ENCODE assay signal across 20 mouse cellular contexts in the genomic region with DNA sequence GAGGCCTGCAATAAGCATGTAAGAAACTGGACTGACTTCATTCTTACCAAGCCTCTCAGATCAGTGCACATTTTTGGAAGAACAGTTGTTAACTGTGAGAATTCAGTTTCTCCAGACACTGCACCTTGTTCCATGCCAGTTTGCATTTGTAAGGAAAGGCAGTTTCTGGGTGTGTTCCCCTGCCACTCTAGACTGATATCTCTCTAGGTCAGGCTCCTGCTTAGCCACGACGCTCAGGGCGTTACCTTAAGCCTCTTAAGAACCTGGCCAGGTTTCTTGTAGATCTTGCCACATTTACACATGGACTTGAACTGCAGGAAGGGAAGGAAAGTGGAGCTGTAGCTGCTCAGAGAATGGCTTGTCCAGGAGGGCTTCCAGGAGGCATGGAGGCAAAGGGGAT. TPM values are rescaled to one million over a fixed set of nuclear protein-coding genes. Genes with fewer than 3 reads are reported as not detected.
DNase-seq lines count a peak whose midpoint lies in the region; ATAC-seq and TF ChIP-seq lines count a peak whose summit lies in the region.
"Had no signal": no experiment of that assay in that cellular context is flagged by ENCODE, and none has a peak within 500 bp of the region (broad histone marks: within the 10 kb centered on the region; RNA-seq: fewer than 3 reads in every experiment).

No protein-coding gene starts in this region.

- no peak overlapping the region for H3K4me3 ChIP-seq in gastrocnemius, adult 2 months
- H3K4me3 ChIP-seq in liver, embryonic 12.5 days = peak overlapping the region; percentile 41
- no peak overlapping the region for H3K4me3 ChIP-seq in stomach, embryonic 14.5 days (ENCODE audit: low read depth, low read length)
- no peak overlapping the region for H3K4me3 ChIP-seq in kidney, adult 2 months (ENCODE audit: insufficient read depth, low read depth, low read length)
- H3K4me3 ChIP-seq: hindbrain, embryonic 10.5 days; limb, embryonic 13.5 days; megakaryocyte, embryonic 14.5 days; neural tube, embryonic 13.5 days had no signal

- peaks cover 78% of the 10 kb centered on the region for H3K4me1 ChIP-seq in liver, embryonic 12.5 days
- H3K4me1 ChIP-seq in stomach, embryonic 14.5 days (ENCODE audit: control insufficient read depth, insufficient read depth, low read length) = no peaks in the 10 kb centered on the region
- H3K4me1 ChIP-seq in kidney, adult 2 months (ENCODE audit: control insufficient read depth, insufficient read depth, low read length) = peaks cover 22% of the 10 kb centered on the region; the same call in 1 of the 2 replicates
- H3K4me1 ChIP-seq: hindbrain, embryonic 10.5 days; neural tube, embryonic 13.5 days had no signal

- no peak for TF ChIP-seq POLR2A in kidney, adult 2 months (IDR thresholded peaks at IDR 0.05; ENCODE audit: low read depth, low read length)

- H3K36me3 ChIP-seq in liver, embryonic 12.5 days = peaks cover 47% of the 10 kb centered on the region
- no peaks in the 10 kb centered on the region for H3K36me3 ChIP-seq in stomach, embryonic 14.5 days (ENCODE audit: control insufficient read depth, insufficient read depth, low read length)
- H3K36me3 ChIP-seq in kidney, adult 2 months (ENCODE audit: control insufficient read depth, insufficient read depth, low read length) = no peaks in the 10 kb centered on the region; the same call in 1 of the 2 replicates

- ATAC-seq in liver, embryonic 12.5 days = peak; percentile 96
- peak; percentile 61; the same call in 1 of the 2 replicates for ATAC-seq in stomach, embryonic 14.5 days (ENCODE audit: insufficient number of reproducible peaks, insufficient read depth, low FRiP score, low read depth)
- ATAC-seq: forebrain, embryonic 14.5 days had no signal

- TF ChIP-seq CTCF in gastrocnemius, adult 2 months (IDR thresholded peaks at IDR 0.05) = no peak
- TF ChIP-seq CTCF in kidney, adult 2 months (conservative IDR thresholded peaks at IDR 0.05; ENCODE audit: insufficient read depth, insufficient read length, low read depth, low read length) = no peak

- intact Hi-C loops in gastrocnemius, adult 2 months (cut with DNase I) = no loop called here

- no peak for DNase-seq in gastrocnemius, adult 2 months
- DNase-seq in gastrocnemius, adult 18-20 months (ENCODE audit: low spot score) = no peak
- DNase-seq in c-Kit-positive CD71-positive TER-119-positive erythroid progenitor cells, embryonic 14.5 days (ENCODE audit: low spot score) = peak; percentile 82
- no peak for DNase-seq in adrenal gland, adult 8-10 months
- no peak for DNase-seq in right cerebral cortex, postnatal 10 days (ENCODE audit: low spot score in 2 of 2)
- DNase-seq in kidney, adult 2 months = no peak
- DNase-seq: adrenal gland, adult 2 months; kidney, postnatal 14 days had no signal

- 0 out of 2 replicates have a peak overlapping the region, but pooled peaks have one; percentile 10 for H3K27ac ChIP-seq in gastrocnemius, adult 2 months
- peak overlapping the region; percentile 96 for H3K27ac ChIP-seq in liver, embryonic 12.5 days
- H3K27ac ChIP-seq in stomach, embryonic 14.5 days (ENCODE audit: low read length) = no peak overlapping the region
- H3K27ac ChIP-seq in kidney, adult 2 months (ENCODE audit: insufficient read depth, low read depth, low read length) = no peak overlapping the region
- H3K27ac ChIP-seq: hindbrain, embryonic 10.5 days; limb, embryonic 13.5 days; neural tube, embryonic 13.5 days had no signal

- peak overlapping the region; percentile 78 for H3K4me2 ChIP-seq in liver, embryonic 12.5 days
- no peak overlapping the region for H3K4me2 ChIP-seq in stomach, embryonic 14.5 days (replicated peaks; ENCODE audit: low read depth, low read length)
- H3K4me2 ChIP-seq: heart, embryonic 11.5 days; limb, embryonic 13.5 days; neural tube, embryonic 13.5 days had no signal

- no peaks in the 10 kb centered on the region for H3K9me3 ChIP-seq in liver, embryonic 12.5 days (replicated peaks)
- no peaks in the 10 kb centered on the region for H3K9me3 ChIP-seq in stomach, embryonic 14.5 days (ENCODE audit: control insufficient read depth, low read depth, low read length)
- H3K9me3 ChIP-seq: hindbrain, embryonic 10.5 days; limb, embryonic 13.5 days; megakaryocyte, embryonic 14.5 days; neural tube, embryonic 13.5 days had no signal

- peak overlapping the region; percentile 70 for H3K9ac ChIP-seq in liver, embryonic 12.5 days
- no peak overlapping the region for H3K9ac ChIP-seq in stomach, embryonic 14.5 days (replicated peaks; ENCODE audit: low read depth, low read length)
- H3K9ac ChIP-seq: limb, embryonic 13.5 days; neural tube, embryonic 13.5 days had no signal

- H3K27me3 ChIP-seq in liver, embryonic 12.5 days (replicated peaks) = no peaks in the 10 kb centered on the region
- H3K27me3 ChIP-seq in stomach, embryonic 14.5 days (ENCODE audit: control insufficient read depth, insufficient read depth, low read length) = no peaks in the 10 kb centered on the region
- no peaks in the 10 kb centered on the region for H3K27me3 ChIP-seq in kidney, adult 2 months (replicated peaks; ENCODE audit: control insufficient read depth, insufficient read depth, low read length)
- H3K27me3 ChIP-seq: limb, embryonic 13.5 days; megakaryocyte, embryonic 14.5 days; neural tube, embryonic 13.5 days had no signal

- 20% methylated on average over 3 of the region's 3 CpGs for WGBS in liver, embryonic 12.5 days (ENCODE audit: insufficient replicate concordance)
- WGBS in stomach, embryonic 14.5 days = 67% methylated on average over 3 of the region's 3 CpGs
- 72% methylated on average over 3 of the region's 3 CpGs for WGBS in kidney, adult 2 months

RNA-seq across cellular contexts. Expression of a gene that starts 18.9 kb away (rescaled TPM):
- 100 to 1,000 TPM; 108 to 123 TPM for total RNA-seq in gastrocnemius, adult 2 months (2021)
- 100 to 1,000 TPM; 124 to 125 TPM for total RNA-seq in gastrocnemius, adult 18-20 months (2021)
- 37.6 TPM in 2 replicates for polyA plus RNA-seq in liver, embryonic 12.5 days (2016; fragmentation: Nextera tagmentation; extraction: Ambion mirVana)
- 40.3 and 44.3 TPM in 2 replicates for polyA plus RNA-seq in stomach, embryonic 14.5 days (2014; fragmentation: Nextera tagmentation; extraction: Ambion mirVana)
- 100 to 1,000 TPM in 1 of 4 experiments, 10 to 100 TPM in 3; 78.1 to 103 (median 87.3) TPM for total RNA-seq in adrenal gland, adult 8-10 months (2022)
- polyA plus RNA-seq in kidney, adult 2 months (2012; rRNA removed) = 42.9 and 43.8 TPM in 2 replicates

RNA-seq across cellular contexts. Expression of a gene that starts 30.2 kb away (rescaled TPM):
- 1 to 10 TPM; 5.3 TPM for total RNA-seq in gastrocnemius, adult 2 months (2021)
- total RNA-seq in gastrocnemius, adult 18-20 months (2021) = 1 to 10 TPM; 5.2 to 5.5 TPM
- 8.1 and 8.6 TPM in 2 replicates for polyA plus RNA-seq in liver, embryonic 12.5 days (2016; fragmentation: Nextera tagmentation; extraction: Ambion mirVana)
- polyA plus RNA-seq in stomach, embryonic 14.5 days (2014; fragmentation: Nextera tagmentation; extraction: Ambion mirVana) = 28.4 and 31.6 TPM in 2 replicates
- 10 to 100 TPM in 2 of 4 experiments, 1 to 10 TPM in 2; 7.2 to 13.8 (median 9.2) TPM for total RNA-seq in adrenal gland, adult 8-10 months (2022)
- 11.1 and 12.0 TPM in 2 replicates for polyA plus RNA-seq in kidney, adult 2 months (2012; rRNA removed)

RNA-seq across cellular contexts. Expression of a gene that starts 38.0 kb away (rescaled TPM):
- not detected for total RNA-seq in gastrocnemius, adult 2 months (2021)
- total RNA-seq in gastrocnemius, adult 18-20 months (2021) = not detected
- polyA plus RNA-seq in liver, embryonic 12.5 days (2016; fragmentation: Nextera tagmentation; extraction: Ambion mirVana) = 0.57 and 0.66 TPM in 2 replicates
- 1.9 and 2.7 TPM in 2 replicates for polyA plus RNA-seq in stomach, embryonic 14.5 days (2014; fragmentation: Nextera tagmentation; extraction: Ambion mirVana)
- under 1 TPM; 0.22 to 0.34 (median 0.27) TPM for total RNA-seq in adrenal gland, adult 8-10 months (2022)
- polyA plus RNA-seq in kidney, adult 2 months (2012; rRNA removed) = 92.3 and 97.3 TPM in 2 replicates
- total RNA-seq: left cerebral cortex, adult 18-20 months had no signal
- polyA plus RNA-seq: neural tube, embryonic 13.5 days had no signal

RNA-seq across cellular contexts. Expression of a gene that starts 46.4 kb away (rescaled TPM):
- not detected for total RNA-seq in gastrocnemius, adult 2 months (2021)
- not detected for total RNA-seq in gastrocnemius, adult 18-20 months (2021)
- polyA plus RNA-seq in liver, embryonic 12.5 days (2016; fragmentation: Nextera tagmentation; extraction: Ambion mirVana) = not detected in 2 replicates
- not detected in 2 replicates for polyA plus RNA-seq in stomach, embryonic 14.5 days (2014; fragmentation: Nextera tagmentation; extraction: Ambion mirVana)
- not detected for total RNA-seq in adrenal gland, adult 8-10 months (2022)
- 0.11 TPM in 1 of 2 replicates, not detected in the other for polyA plus RNA-seq in kidney, adult 2 months (2012; rRNA removed)
- total RNA-seq: adrenal gland, adult 2 months; left cerebral cortex, adult 18-20 months had no signal
- polyA plus RNA-seq: adrenal gland, adult 2 months; cortical plate, adult 2 months; embryonic facial prominence, embryonic 14.5 days; forebrain, embryonic 14.5 days; hindbrain, embryonic 10.5 days; limb, embryonic 13.5 days; neural tube, embryonic 13.5 days had no signal

RNA-seq across cellular contexts. Expression of a gene that starts 49.4 kb away (rescaled TPM):
- not detected for total RNA-seq in gastrocnemius, adult 2 months (2021)
- not detected for total RNA-seq in gastrocnemius, adult 18-20 months (2021)
- not detected in 2 replicates for polyA plus RNA-seq in liver, embryonic 12.5 days (2016; fragmentation: Nextera tagmentation; extraction: Ambion mirVana)
- polyA plus RNA-seq in stomach, embryonic 14.5 days (2014; fragmentation: Nextera tagmentation; extraction: Ambion mirVana) = not detected in 2 replicates
- under 1 TPM; 0.37 to 0.91 (median 0.45) TPM for total RNA-seq in adrenal gland, adult 8-10 months (2022)
- 0.07 and 0.08 TPM in 2 replicates for polyA plus RNA-seq in kidney, adult 2 months (2012; rRNA removed)
- total RNA-seq: left cerebral cortex, adult 18-20 months had no signal
- polyA plus RNA-seq: cortical plate, adult 2 months; forebrain, embryonic 14.5 days; heart, embryonic 11.5 days; hindbrain, embryonic 10.5 days; intestine, embryonic 14.5 days; limb, embryonic 13.5 days; neural tube, embryonic 13.5 days had no signal

Comparison
In these comparisons a context has a peak if more than half of its experiments do, and no peak if none do; other contexts are left out.
1. H3K27ac ChIP-seq: peak in gastrocnemius, adult 2 months (single experiment) and liver, embryonic 12.5 days (single experiment); none in stomach, embryonic 14.5 days (single experiment) and kidney, adult 2 months (single experiment).